24 mouse cellular contexts compared by ENCODE assay signal in genomic region chr2:165601605-165602004, GRCm38 (mm10). TPM values are rescaled to one million over a fixed set of nuclear protein-coding genes. Genes with fewer than 3 reads are reported as not detected.
DNase-seq lines count a peak whose midpoint lies in the region; ATAC-seq and TF ChIP-seq lines count a peak whose summit lies in the region.
"Had no signal": no experiment of that assay in that cellular context is flagged by ENCODE, and none has a peak within 500 bp of the region (broad histone marks: within the 10 kb centered on the region; RNA-seq: fewer than 3 reads in every experiment).

No protein-coding gene starts in this region.

- no peak for ATAC-seq in embryonic facial prominence, embryonic 11.5 days (replicated peaks; ENCODE audit: insufficient number of reproducible peaks, low FRiP score, low TSS enrichment, low read depth)
- ATAC-seq in stomach, embryonic 15.5 days (ENCODE audit: insufficient read depth, low FRiP score, low read depth) = no peak
- ATAC-seq in hindbrain, postnatal 0 days = no peak
- ATAC-seq: forebrain, embryonic 14.5 days; intestine, postnatal 0 days had no signal

- peaks cover 6% of the 10 kb centered on the region for H3K4me1 ChIP-seq in embryonic facial prominence, embryonic 11.5 days (ENCODE audit: control insufficient read depth, insufficient read depth, low read length)
- H3K4me1 ChIP-seq in lung, adult 2 months (ENCODE audit: control insufficient read depth, insufficient read depth, low read length) = peaks cover 2% of the 10 kb centered on the region
- 0 out of 2 replicates have a peak, but pooled peaks cover 3% of the 10 kb centered on the region for H3K4me1 ChIP-seq in stomach, embryonic 15.5 days
- H3K4me1 ChIP-seq in hindbrain, postnatal 0 days (ENCODE audit: insufficient read depth, low read length) = 0 out of 2 replicates have a peak, but pooled peaks cover 5% of the 10 kb centered on the region
- H3K4me1 ChIP-seq: heart, embryonic 12.5 days; liver, embryonic 13.5 days had no signal

- TF ChIP-seq CTCF in lung, adult 2 months (IDR thresholded peaks at IDR 0.05; ENCODE audit: insufficient read depth, low read length) = no peak
- TF ChIP-seq CTCF in hindbrain, postnatal 0 days (IDR thresholded peaks at IDR 0.05; ENCODE audit: low read depth) = no peak

- intact Hi-C loops in heart, postnatal 36 days (cut with DNase I) = no loop called here
- intact Hi-C loops in left cerebral cortex, postnatal 36 days (cut with DNase I) = no loop called here

- no peak overlapping the region for H3K27ac ChIP-seq in embryonic facial prominence, embryonic 11.5 days (replicated peaks; ENCODE audit: low read depth, low read length)
- peak overlapping the region; percentile 61; the same call in 1 of the 2 replicates for H3K27ac ChIP-seq in stomach, embryonic 15.5 days
- H3K27ac ChIP-seq in hindbrain, postnatal 0 days = no peak overlapping the region
- H3K27ac ChIP-seq: hindbrain, embryonic 15.5 days; liver, embryonic 13.5 days had no signal

- TF ChIP-seq POLR2A in lung, adult 2 months (IDR thresholded peaks at IDR 0.05; ENCODE audit: borderline replicate concordance, extremely low read depth, low read depth, low read length) = no peak

- H3K4me2 ChIP-seq in embryonic facial prominence, embryonic 11.5 days (ENCODE audit: low read depth, low read length) = no peak overlapping the region
- H3K4me2 ChIP-seq in stomach, embryonic 15.5 days = no peak overlapping the region
- no peak overlapping the region for H3K4me2 ChIP-seq in hindbrain, postnatal 0 days (ENCODE audit: low read depth, low read length)
- H3K4me2 ChIP-seq: heart, embryonic 12.5 days; hindbrain, embryonic 15.5 days; limb, embryonic 13.5 days; liver, embryonic 13.5 days had no signal

- H3K4me3 ChIP-seq in embryonic facial prominence, embryonic 11.5 days (ENCODE audit: low read depth, low read length) = no peak overlapping the region
- H3K4me3 ChIP-seq in lung, adult 2 months (replicated peaks; ENCODE audit: extremely low read depth, low read depth, low read length) = no peak overlapping the region
- no peak overlapping the region for H3K4me3 ChIP-seq in stomach, embryonic 15.5 days (replicated peaks)
- no peak overlapping the region for H3K4me3 ChIP-seq in hindbrain, postnatal 0 days (ENCODE audit: low read length)
- H3K4me3 ChIP-seq: erythroblast, embryonic 14.5 days; heart, embryonic 12.5 days; hindbrain, embryonic 15.5 days; limb, embryonic 13.5 days; liver, embryonic 13.5 days had no signal

- no peaks in the 10 kb centered on the region for H3K9me3 ChIP-seq in embryonic facial prominence, embryonic 11.5 days (replicated peaks; ENCODE audit: control insufficient read depth, low read length)
- no peaks in the 10 kb centered on the region for H3K9me3 ChIP-seq in stomach, embryonic 15.5 days
- no peaks in the 10 kb centered on the region for H3K9me3 ChIP-seq in hindbrain, postnatal 0 days (ENCODE audit: low read length)
- H3K9me3 ChIP-seq: heart, embryonic 12.5 days; hindbrain, embryonic 15.5 days; limb, embryonic 13.5 days; liver, embryonic 13.5 days had no signal

- no peaks in the 10 kb centered on the region for H3K27me3 ChIP-seq in embryonic facial prominence, embryonic 11.5 days (ENCODE audit: control insufficient read depth, insufficient read depth, low read length)
- peaks cover 6% of the 10 kb centered on the region; the same call in 1 of the 2 replicates for H3K27me3 ChIP-seq in stomach, embryonic 15.5 days (replicated peaks)
- no peaks in the 10 kb centered on the region for H3K27me3 ChIP-seq in hindbrain, postnatal 0 days (ENCODE audit: insufficient read depth, low read length)
- H3K27me3 ChIP-seq: hindbrain, embryonic 15.5 days had no signal

- DNase-seq in lung, adult 18-20 months = peak; percentile 40 to 58
- DNase-seq in lung, postnatal 14 days = no peak
- DNase-seq in embryonic facial prominence, embryonic 11.5 days (ENCODE audit: low spot score) = peak; percentile 47
- peak; percentile 28 for DNase-seq in lung, adult 2 months
- no peak for DNase-seq in hindbrain, postnatal 0 days (ENCODE audit: low spot score)
- DNase-seq in heart, postnatal 36 days = no peak
- DNase-seq in left cerebral cortex, postnatal 36 days (ENCODE audit: low spot score in 2 of 2) = no peak
- DNase-seq: adrenal gland, postnatal 25 days; cerebellum, adult 11-12 months; cerebellum, postnatal 14 days; heart, postnatal 14 days; kidney, postnatal 36 days; layer of hippocampus, adult 9-11 months; liver, embryonic 13.5 days; right cerebral cortex, adult 18-20 months; thymus, adult 18-20 months; thymus, postnatal 4 days had no signal

- H3K9ac ChIP-seq in embryonic facial prominence, embryonic 11.5 days (replicated peaks; ENCODE audit: low read length) = no peak overlapping the region
- H3K9ac ChIP-seq in stomach, embryonic 15.5 days = no peak overlapping the region
- no peak overlapping the region for H3K9ac ChIP-seq in hindbrain, postnatal 0 days (replicated peaks; ENCODE audit: low read length)
- H3K9ac ChIP-seq: heart, embryonic 12.5 days; hindbrain, embryonic 15.5 days; limb, embryonic 13.5 days; liver, embryonic 13.5 days had no signal

- H3K36me3 ChIP-seq in embryonic facial prominence, embryonic 11.5 days (replicated peaks; ENCODE audit: control insufficient read depth, insufficient read depth, low read depth, low read length) = no peaks in the 10 kb centered on the region
- no peaks in the 10 kb centered on the region for H3K36me3 ChIP-seq in stomach, embryonic 15.5 days
- no peaks in the 10 kb centered on the region for H3K36me3 ChIP-seq in hindbrain, postnatal 0 days (ENCODE audit: insufficient read depth, low read length)
- H3K36me3 ChIP-seq: heart, embryonic 12.5 days; hindbrain, embryonic 15.5 days; limb, embryonic 13.5 days; liver, embryonic 13.5 days had no signal

- WGBS in embryonic facial prominence, embryonic 11.5 days = 49% methylated on average over 8 of the region's 8 CpGs
- 40% methylated on average over 8 of the region's 8 CpGs for WGBS in lung, adult 2 months
- 28% methylated on average over 8 of the region's 8 CpGs for WGBS in stomach, embryonic 15.5 days
- WGBS in hindbrain, postnatal 0 days = 70% methylated on average over 8 of the region's 8 CpGs

RNA-seq across cellular contexts. Expression of gene Eya2, which starts 6.8 kb away (rescaled TPM):
- polyA plus RNA-seq in embryonic facial prominence, embryonic 11.5 days (2014; fragmentation: Nextera tagmentation; extraction: Ambion mirVana) = 27.2 and 32.0 TPM in 2 replicates
- polyA plus RNA-seq in lung, adult 2 months (2012; rRNA removed) = 67.0 and 89.3 TPM in 2 replicates
- 8.6 and 10.3 TPM in 2 replicates for polyA plus RNA-seq in stomach, embryonic 15.5 days (2015; fragmentation: Nextera tagmentation; extraction: Ambion mirVana)
- total RNA-seq in hindbrain, postnatal 0 days (2014; rRNA removed) = 12.1 and 20.1 TPM in 2 replicates
- 9.9 and 10.0 TPM in 2 replicates for polyA plus RNA-seq in hindbrain, postnatal 0 days (2015; fragmentation: Nextera tagmentation; extraction: Ambion mirVana)
- total RNA-seq in heart, postnatal 36 days (2021) = 1 to 10 TPM; 1.4 to 1.6 TPM
- 1 to 10 TPM; 1.7 to 3.9 TPM for total RNA-seq in left cerebral cortex, postnatal 36 days (2021)
- polyA plus RNA-seq: erythroblast, embryonic 14.5 days had no signal

Comparison
In these comparisons a context has a peak if more than half of its experiments do, and no peak if none do; other contexts are left out.
1. DNase-seq: peak in lung, adult 18-20 months (2 of 2), embryonic facial prominence, embryonic 11.5 days (single experiment) and lung, adult 2 months (single experiment); none in lung, postnatal 14 days (single experiment), hindbrain, postnatal 0 days (single experiment), heart, postnatal 36 days (0 of 2) and left cerebral cortex, postnatal 36 days (0 of 2).